Mouse (Mus musculus): ENCODE results near the gene Sucla2. TPM values are rescaled to one million over a fixed set of nuclear protein-coding genes. Genes with fewer than 3 reads are reported as not detected.
"Not testable (repeated sequence)": the region's sequence is repeated elsewhere in the genome, so short reads cannot be mapped to it uniquely, and the experiment has no call there.

Sucla2 gene
- total RNA-seq, 2 experiments from 2014 or later, result 64.9 to 105 TPM

DNA sequence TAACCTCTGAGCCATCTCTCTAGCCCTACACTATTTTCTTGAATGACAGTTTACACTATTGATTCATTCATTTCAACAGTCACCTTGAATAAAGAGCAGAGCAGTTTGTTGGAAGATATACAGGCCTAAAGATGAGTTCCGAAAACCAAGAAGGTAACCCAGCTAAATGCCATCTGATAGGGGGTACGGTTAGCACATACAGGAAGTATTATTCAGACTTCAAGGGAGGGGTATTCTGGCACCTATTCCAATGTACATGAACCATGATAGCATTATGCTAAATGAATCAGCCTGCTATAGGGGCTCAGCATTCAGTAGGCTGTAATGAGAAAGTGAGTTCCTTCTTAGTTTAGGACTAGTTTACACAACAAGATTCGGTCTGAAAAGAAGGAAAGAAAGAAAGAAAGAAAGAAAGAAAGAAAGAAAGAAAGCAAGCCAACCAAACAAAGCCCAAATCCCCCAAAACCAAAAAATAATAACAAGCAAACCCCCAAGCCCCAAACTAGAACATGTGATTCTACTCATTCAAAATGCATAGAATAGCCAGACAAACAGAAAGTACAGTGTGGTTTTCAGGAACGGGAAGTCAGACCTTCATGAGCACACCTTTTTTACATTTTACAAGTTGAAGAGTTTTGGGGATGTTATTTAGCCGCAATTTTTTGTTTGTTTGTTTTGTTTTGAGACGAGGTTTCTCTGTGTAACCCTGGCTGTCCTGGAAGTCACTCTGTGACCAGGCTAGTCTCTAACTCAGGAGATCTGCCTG, 16.3 kb upstream of the Sucla2 start:
- no peak for ATAC-seq (ENCODE audit: poor library complexity, severe bottlenecking)

GRCm38 (mm10) chr14:73509765-73510423, 15.2 kb upstream of the Sucla2 start, which contains the start of gene Med4:
Gene Med4 (plus strand): TSS chr14:73510025.
- ATAC-seq (ENCODE audit: poor library complexity, severe bottlenecking), result peak; percentile 96

DNA sequence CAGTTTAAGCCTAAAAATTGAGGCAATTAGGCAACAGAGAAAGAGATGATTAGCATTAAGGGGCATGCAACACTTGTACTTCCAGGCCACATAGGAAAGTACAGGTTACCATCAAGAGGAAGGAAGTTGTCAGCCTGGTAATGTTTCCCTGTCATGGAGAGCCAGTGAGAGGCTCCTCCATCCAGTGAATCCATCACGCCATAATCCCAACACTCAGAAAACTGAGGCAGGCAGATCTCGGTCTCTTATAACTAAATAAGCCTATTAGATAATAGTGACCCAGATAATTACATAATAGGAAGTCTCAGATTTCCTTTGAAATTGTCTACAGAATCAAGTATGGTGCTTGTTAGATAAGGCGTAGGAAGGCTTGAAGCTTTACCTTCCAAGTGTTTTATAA, 983 bp upstream of the Sucla2 start:
- ATAC-seq (ENCODE audit: poor library complexity, severe bottlenecking), result no peak

- not testable (repeated sequence) for ATAC-seq (ENCODE audit: poor library complexity, severe bottlenecking)
These were observed 3.5 kb downstream of the Sucla2 start for GRCm38 (mm10) chr14:73528661-73529060.

DNA sequence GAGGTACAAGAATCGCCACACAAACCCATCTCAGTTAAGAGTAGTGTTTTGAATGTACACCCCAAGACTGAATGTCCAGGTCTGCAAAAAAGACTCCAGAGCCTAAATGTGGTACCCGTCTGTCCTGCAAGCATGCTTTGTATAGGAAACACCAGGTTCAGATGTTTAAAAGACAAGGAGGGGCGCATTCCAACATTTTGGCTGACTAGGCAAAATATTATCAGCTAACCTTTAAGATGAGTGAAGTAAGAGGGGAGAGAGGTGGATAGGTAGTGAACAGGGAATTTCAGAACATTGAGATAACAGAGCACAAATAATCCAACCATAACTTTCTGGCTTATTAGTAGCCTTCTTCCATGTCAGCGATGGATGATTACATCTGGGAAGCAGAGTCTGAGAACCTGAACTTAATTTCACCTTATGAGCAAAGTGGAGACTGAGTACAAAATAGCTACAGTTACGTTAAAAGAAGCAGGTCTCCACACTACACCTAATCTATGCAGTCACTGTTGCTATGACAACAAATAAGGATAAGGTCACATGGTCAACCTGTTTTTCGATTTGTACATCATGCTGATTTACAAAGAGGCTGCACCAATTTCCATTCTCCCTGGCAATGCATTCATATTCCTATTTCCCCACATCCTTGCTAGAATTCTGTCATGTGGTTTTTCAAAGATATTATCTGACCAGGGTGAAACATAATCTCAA, 8.8 kb downstream of the Sucla2 start:
- no peak for ATAC-seq (ENCODE audit: poor library complexity, severe bottlenecking)

- ATAC-seq (ENCODE audit: poor library complexity, severe bottlenecking), result no peak
These were observed 10.5 kb downstream of the Sucla2 start for GRCm38 (mm10) chr14:73535641-73536040.

DNA sequence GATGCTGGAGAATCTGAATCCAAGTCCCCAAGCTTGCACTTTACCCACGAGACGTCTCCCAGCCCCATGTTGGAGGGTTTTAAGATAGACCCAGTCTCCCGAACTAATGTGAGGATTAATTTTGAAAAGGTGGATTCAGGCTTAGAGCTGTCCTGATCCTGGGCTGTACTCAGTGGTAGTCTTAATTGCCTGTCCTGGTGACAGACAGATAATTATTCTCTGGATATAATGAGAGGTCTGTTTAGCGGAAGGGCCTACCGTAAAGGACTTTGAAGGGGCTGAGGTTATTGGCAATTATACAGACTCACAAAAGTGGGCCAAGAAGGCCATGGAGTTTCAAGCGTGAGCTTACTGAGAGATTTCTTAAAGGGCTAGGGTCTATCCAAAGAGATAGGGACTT, 18.7 kb downstream of the Sucla2 start:
- ATAC-seq (ENCODE audit: poor library complexity, severe bottlenecking), result no peak

DNA sequence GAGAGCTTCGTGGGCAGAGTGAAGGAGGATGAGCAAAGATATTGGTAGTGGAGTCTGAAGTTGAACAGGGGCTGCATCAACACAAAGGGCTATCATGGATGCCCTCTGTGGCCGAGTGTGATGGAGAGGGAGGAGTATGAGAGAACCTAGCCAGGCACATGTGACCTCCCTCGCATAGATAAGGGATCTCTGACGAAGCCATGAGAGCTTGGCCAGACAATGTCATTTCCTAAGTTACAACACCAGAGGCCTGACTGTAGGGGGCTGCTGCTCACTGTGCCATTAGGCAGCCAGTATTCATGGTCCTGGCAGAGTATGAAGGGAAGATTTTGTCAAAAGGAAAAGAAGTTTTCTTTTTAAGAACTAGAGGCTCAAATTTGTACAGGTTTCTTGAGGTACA, 21.9 kb downstream of the Sucla2 start:
- 0 out of 2 replicates have a peak, but pooled peaks have one; percentile 35 for ATAC-seq (ENCODE audit: poor library complexity, severe bottlenecking)

DNA sequence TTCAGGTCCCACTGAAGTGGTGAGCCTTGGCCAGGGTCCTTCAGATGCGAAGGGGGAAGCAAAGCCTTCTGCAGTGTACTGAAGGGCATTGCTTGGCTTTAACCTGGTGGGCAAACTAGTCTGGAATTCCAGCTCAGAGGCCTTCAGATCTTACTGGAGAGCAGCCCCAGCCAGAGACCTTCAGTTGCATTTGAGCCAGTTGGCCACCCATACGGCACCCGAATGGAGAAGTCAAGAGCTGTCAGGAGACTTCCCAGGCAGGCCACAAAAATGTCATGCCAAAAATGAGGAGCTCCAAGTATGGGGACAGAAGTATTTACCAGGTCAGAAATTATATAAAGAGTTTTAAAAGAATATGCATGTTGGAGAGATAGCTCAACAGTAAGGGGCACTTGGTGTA, 22.9 kb downstream of the Sucla2 start, which contains the start of gene Nudt15:
TSS of gene Nudt15 (minus strand) at position 192 of the 400 bp plus-strand sequence.
- no peak for ATAC-seq (ENCODE audit: poor library complexity, severe bottlenecking)

GRCm38 (mm10) chr14:73550291-73550690, 25.2 kb downstream of the Sucla2 start:
- no peak for ATAC-seq (ENCODE audit: poor library complexity, severe bottlenecking)

GRCm38 (mm10) chr14:73550732-73551131, 25.6 kb downstream of the Sucla2 start:
- no peak for ATAC-seq (ENCODE audit: poor library complexity, severe bottlenecking)

DNA sequence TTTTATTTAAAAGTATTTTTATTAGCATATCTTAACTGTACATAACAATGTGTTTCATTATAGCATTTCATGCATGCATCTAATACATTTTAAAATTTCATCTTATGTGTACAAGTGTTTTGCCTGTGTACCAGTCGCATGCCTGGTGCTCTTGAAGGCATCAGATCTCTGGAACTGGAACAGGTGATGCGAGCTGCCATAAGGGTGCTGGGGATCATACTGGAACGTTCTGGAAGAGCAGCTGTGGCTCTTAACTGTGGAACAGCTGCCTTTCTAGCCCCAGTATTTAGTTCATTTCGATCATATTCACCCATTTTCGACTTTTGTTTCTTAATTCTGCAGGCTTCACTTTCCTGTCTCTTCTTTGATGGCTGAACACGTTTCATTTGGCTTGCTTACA, 26.0 kb downstream of the Sucla2 start:
- ATAC-seq (ENCODE audit: poor library complexity, severe bottlenecking), result no peak

- ATAC-seq (ENCODE audit: poor library complexity, severe bottlenecking), result peak; percentile 99
These were observed 27.4 kb downstream of the Sucla2 start for GRCm38 (mm10) chr14:73552341-73553121.

DNA sequence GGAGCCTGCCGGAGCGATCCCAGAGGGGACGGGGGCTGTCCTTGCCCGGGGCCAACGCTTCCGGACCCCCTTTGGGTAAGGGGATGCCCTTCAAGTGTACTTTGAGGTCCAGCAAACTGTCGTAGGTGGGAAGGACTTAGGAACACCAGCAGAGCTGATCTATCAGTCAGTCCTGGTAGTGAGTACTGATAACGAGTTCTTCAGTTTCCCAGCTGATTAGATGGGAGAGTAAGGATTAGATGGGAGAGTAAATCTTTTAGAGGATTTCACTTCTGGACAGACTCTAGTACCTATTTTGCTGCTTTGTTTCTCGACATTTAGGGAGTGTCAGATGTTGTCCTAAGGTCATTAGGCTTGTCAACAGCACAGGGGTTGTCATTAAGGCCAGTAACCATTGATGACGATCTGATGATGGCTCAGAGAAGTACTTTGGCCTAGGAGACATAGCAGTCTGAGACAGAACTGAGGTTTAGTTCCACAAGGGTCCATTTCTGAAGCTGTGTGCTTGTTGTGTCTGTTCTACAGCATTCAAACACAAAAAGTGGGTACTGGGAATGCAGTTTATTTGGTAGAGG, 28.1 kb downstream of the Sucla2 start:
- ATAC-seq (ENCODE audit: poor library complexity, severe bottlenecking), result no peak

- ATAC-seq (ENCODE audit: poor library complexity, severe bottlenecking), result not testable (repeated sequence)
These were observed 44.7 kb downstream of the Sucla2 start for GRCm38 (mm10) chr14:73569831-73570230.

DNA sequence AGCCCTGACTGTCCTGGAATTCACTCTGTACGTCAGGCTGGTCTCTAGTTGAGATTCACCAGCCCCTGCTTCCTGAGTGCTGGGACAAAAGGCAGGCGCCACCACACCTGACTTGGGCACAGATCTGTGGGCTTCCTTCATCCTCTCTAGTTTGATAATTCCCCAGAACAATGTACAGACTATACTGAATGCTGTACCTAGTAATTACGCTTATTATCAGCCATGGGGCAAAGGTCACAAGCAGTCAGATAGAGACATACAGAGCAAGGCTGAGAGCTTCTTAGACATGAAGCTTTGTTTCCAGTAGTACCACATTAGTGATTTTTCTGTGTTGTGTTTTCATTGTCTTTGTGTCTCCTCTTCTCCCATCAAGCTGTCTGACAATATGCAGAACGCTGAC, 46.0 kb downstream of the Sucla2 start:
- ATAC-seq (ENCODE audit: poor library complexity, severe bottlenecking), result no peak

DNA sequence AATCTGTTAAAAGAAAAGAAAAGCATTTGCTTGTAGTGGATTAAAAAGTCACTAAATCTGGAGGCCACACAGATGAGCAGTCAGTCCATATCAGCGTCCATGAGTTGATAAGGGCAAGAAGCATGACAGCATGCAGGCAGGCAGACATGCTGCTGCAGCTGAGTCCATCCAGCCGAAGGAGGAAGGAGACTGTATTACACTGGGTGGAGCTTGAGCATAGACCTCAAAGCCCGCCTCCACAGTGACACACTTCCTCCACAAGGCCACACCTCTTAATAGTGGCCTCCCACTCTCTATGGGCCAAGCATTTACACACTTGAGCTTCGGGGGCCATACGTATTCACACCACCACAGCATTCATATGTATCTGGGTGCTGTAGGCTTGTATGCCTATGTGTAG, 48.9 kb downstream of the Sucla2 start:
- no peak for ATAC-seq (ENCODE audit: poor library complexity, severe bottlenecking)

- ATAC-seq (ENCODE audit: poor library complexity, severe bottlenecking), result no peak
These were observed 51.2 kb downstream of the Sucla2 start for GRCm38 (mm10) chr14:73576336-73576735.

- ATAC-seq (ENCODE audit: poor library complexity, severe bottlenecking), result no peak
These were observed 63.0 kb downstream of the Sucla2 start for GRCm38 (mm10) chr14:73588080-73588479.

GRCm38 (mm10) chr14:73592166-73592565, 67.0 kb downstream of the Sucla2 start:
- no peak for ATAC-seq (ENCODE audit: poor library complexity, severe bottlenecking)
